Mouse (Mus musculus): ENCODE data around the gene Cpt1b. TPM values are rescaled to one million over a fixed set of nuclear protein-coding genes. Genes with fewer than 3 reads are reported as not detected.
"Not testable (repeated sequence)": the region's sequence is repeated elsewhere in the genome, so short reads cannot be mapped to it uniquely, and the experiment has no call there.

Cpt1b gene
- polyA plus RNA-seq, 1 experiment, result not detected

GRCm38 (mm10) chr15:89442486-89443070, 16.9 kb upstream of the Cpt1b start:
- Histone ChIP-seq H3K4me1 (ENCODE audit: control insufficient read depth) (no peaks in the 10 kb centered on the region), H3K27me3 (ENCODE audit: control insufficient read depth) (no peaks in the 10 kb centered on the region), H3K9me3 (ENCODE audit: control insufficient read depth, low read length) (no peaks in the 10 kb centered on the region), H3K4me3 (replicated peaks) (no peak overlapping the region), H3K36me3 (ENCODE audit: control insufficient read depth) (no peaks in the 10 kb centered on the region)
- TF ChIP-seq GATA1 (IDR thresholded peaks at IDR 0.05; ENCODE audit: low read length), result no peak

DNA sequence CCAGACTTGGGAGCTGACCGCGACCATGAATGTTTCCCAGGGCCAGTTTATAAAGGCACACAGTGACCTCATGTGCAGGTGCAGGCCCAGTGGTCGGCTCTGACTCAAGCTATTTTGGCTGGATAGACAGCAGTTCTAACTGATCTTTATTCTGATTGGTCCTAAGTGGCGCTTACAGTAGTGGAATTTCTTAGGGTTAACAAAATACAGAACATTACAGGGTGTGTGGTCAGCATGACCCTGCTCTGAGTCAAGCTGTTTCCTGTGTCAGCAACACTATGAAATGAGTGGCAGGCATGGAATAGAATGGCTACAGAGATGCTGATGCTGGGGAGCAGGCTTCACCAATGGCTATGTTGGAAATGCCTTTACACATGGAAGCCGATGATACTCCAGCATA, 10.2 kb upstream of the Cpt1b start:
- H3K36me3 ChIP-seq (ENCODE audit: control insufficient read depth), result peaks cover 3% of the 10 kb centered on the region
- no peak overlapping the region for H3K4me3 ChIP-seq (replicated peaks)
- no peaks in the 10 kb centered on the region for H3K9me3 ChIP-seq (ENCODE audit: control insufficient read depth, low read length)
- peaks cover 17% of the 10 kb centered on the region for H3K4me1 ChIP-seq (ENCODE audit: control insufficient read depth)
- no peak for TF ChIP-seq TAL1 (IDR thresholded peaks at IDR 0.05; ENCODE audit: low read length)
- TF ChIP-seq GATA1 (IDR thresholded peaks at IDR 0.05; ENCODE audit: low read length), result no peak
- no peaks in the 10 kb centered on the region for H3K27me3 ChIP-seq (ENCODE audit: control insufficient read depth)

DNA sequence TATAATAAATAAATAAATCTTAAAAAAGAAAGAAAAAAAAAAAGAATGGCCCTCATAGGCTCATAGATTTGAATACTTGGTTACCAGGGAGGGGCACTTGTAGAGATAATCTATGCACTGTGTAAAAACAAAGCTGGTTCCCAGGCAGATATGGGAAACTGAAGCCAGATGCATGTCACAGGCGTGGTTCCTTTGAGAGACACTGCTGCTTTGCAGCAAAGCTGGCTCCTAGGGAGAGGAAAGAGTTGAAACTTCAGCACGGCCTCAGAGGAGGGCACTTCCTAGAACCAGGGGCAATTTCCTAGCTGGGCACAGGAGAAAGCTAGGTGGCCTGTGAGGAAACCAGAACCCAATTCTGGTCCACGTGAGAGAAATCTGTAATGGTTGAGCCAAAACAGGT, 8.5 kb upstream of the Cpt1b start:
- Histone ChIP-seq H3K27me3 (ENCODE audit: control insufficient read depth) (no peaks in the 10 kb centered on the region), H3K4me3 (replicated peaks) (no peak overlapping the region), H3K4me1 (ENCODE audit: control insufficient read depth) (peaks cover 25% of the 10 kb centered on the region), H3K9me3 (ENCODE audit: control insufficient read depth, low read length) (no peaks in the 10 kb centered on the region), H3K36me3 (ENCODE audit: control insufficient read depth) (peaks cover 3% of the 10 kb centered on the region)
- TF ChIP-seq TAL1 (IDR thresholded peaks at IDR 0.05; ENCODE audit: low read length) (no peak), GATA1 (IDR thresholded peaks at IDR 0.05; ENCODE audit: low read length) (no peak)

- peaks cover 7% of the 10 kb centered on the region for H3K36me3 ChIP-seq (ENCODE audit: control insufficient read depth)
- peaks cover 36% of the 10 kb centered on the region for H3K4me1 ChIP-seq (ENCODE audit: control insufficient read depth)
- H3K27me3 ChIP-seq (ENCODE audit: control insufficient read depth), result no peaks in the 10 kb centered on the region
- no peak overlapping the region for H3K4me3 ChIP-seq (replicated peaks)
- TF ChIP-seq GATA1 (IDR thresholded peaks at IDR 0.05; ENCODE audit: low read length) (no peak), TAL1 (IDR thresholded peaks at IDR 0.05; ENCODE audit: low read length) (no peak)
- no peaks in the 10 kb centered on the region for H3K9me3 ChIP-seq (ENCODE audit: control insufficient read depth, low read length)
Measured at GRCm38 (mm10) chr15:89432946-89433345, 7.3 kb upstream of the Cpt1b start.

DNA sequence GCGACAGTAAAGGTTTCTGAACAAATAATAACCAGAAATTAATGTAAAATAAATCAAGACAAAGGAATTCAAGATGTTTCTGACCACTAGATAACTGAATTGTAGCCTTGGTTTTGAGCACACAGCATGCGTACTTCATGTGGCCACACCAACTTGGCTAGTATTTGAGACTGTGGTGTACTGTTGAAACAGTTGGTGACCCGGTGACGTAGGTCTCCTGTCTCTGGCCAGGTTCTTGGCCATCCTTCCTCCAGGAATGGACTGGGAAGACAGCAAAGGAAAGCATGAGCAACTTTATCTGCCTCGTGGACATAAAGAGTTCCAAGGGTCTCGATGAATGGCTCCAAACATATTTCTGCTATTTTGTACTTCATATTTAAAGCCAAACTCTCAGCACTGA, 6.1 kb upstream of the Cpt1b start:
- Histone ChIP-seq H3K36me3 (ENCODE audit: control insufficient read depth) (peaks cover 17% of the 10 kb centered on the region), H3K4me1 (ENCODE audit: control insufficient read depth) (peaks cover 40% of the 10 kb centered on the region), H3K4me3 (replicated peaks) (no peak overlapping the region), H3K27me3 (ENCODE audit: control insufficient read depth) (no peaks in the 10 kb centered on the region), H3K9me3 (ENCODE audit: control insufficient read depth, low read length) (no peaks in the 10 kb centered on the region)
- TF ChIP-seq TAL1 (IDR thresholded peaks at IDR 0.05; ENCODE audit: low read length) (no peak), GATA1 (IDR thresholded peaks at IDR 0.05; ENCODE audit: low read length) (no peak)

GRCm38 (mm10) chr15:89431271-89431670, 5.6 kb upstream of the Cpt1b start:
- Histone ChIP-seq H3K27me3 (ENCODE audit: control insufficient read depth) (no peaks in the 10 kb centered on the region), H3K4me1 (ENCODE audit: control insufficient read depth) (peaks cover 40% of the 10 kb centered on the region), H3K4me3 (replicated peaks) (peak overlapping the region; percentile 97), H3K9me3 (ENCODE audit: control insufficient read depth, low read length) (no peaks in the 10 kb centered on the region), H3K36me3 (ENCODE audit: control insufficient read depth) (peaks cover 23% of the 10 kb centered on the region)
- TF ChIP-seq TAL1 (IDR thresholded peaks at IDR 0.05; ENCODE audit: low read length), result no peak
- TF ChIP-seq GATA1 (IDR thresholded peaks at IDR 0.05; ENCODE audit: low read length), result no peak

GRCm38 (mm10) chr15:89430771-89431170, 5.1 kb upstream of the Cpt1b start:
- H3K27me3 ChIP-seq (ENCODE audit: control insufficient read depth); H3K9me3 ChIP-seq (ENCODE audit: control insufficient read depth, low read length): not testable (repeated sequence)
- H3K4me1 ChIP-seq (ENCODE audit: control insufficient read depth), result peaks cover 43% of the 10 kb centered on the region
- H3K36me3 ChIP-seq (ENCODE audit: control insufficient read depth), result peaks cover 28% of the 10 kb centered on the region
- peak overlapping the region; percentile 97 for H3K4me3 ChIP-seq (replicated peaks)

DNA sequence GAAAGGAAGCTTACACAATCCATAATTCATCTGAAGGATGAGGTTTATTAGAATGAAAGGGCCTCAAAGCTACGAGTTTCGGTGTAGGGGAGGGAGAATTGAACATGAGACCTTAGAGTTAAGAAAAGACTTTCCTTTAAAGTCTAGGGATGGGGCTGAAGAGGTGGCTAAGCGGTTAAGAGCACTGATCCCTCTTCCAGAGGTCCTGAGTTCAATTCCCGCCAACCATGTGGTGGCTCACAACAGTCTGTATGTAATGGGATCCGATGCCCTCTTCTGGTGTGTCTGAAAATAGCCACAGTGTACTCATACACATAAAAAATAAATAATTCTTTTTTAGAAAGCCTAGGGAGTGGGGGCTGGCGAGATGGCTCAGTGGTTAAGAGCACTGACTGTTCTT, 4.7 kb upstream of the Cpt1b start:
- TF ChIP-seq GATA1 (IDR thresholded peaks at IDR 0.05; ENCODE audit: low read length), result no peak
- TF ChIP-seq TAL1 (IDR thresholded peaks at IDR 0.05; ENCODE audit: low read length), result no peak
- Histone ChIP-seq H3K9me3 (ENCODE audit: control insufficient read depth, low read length) (no peaks in the 10 kb centered on the region), H3K36me3 (ENCODE audit: control insufficient read depth) (peaks cover 32% of the 10 kb centered on the region), H3K4me1 (ENCODE audit: control insufficient read depth) (peaks cover 47% of the 10 kb centered on the region), H3K27me3 (ENCODE audit: control insufficient read depth) (no peaks in the 10 kb centered on the region), H3K4me3 (replicated peaks) (peak overlapping the region; percentile 97)

DNA sequence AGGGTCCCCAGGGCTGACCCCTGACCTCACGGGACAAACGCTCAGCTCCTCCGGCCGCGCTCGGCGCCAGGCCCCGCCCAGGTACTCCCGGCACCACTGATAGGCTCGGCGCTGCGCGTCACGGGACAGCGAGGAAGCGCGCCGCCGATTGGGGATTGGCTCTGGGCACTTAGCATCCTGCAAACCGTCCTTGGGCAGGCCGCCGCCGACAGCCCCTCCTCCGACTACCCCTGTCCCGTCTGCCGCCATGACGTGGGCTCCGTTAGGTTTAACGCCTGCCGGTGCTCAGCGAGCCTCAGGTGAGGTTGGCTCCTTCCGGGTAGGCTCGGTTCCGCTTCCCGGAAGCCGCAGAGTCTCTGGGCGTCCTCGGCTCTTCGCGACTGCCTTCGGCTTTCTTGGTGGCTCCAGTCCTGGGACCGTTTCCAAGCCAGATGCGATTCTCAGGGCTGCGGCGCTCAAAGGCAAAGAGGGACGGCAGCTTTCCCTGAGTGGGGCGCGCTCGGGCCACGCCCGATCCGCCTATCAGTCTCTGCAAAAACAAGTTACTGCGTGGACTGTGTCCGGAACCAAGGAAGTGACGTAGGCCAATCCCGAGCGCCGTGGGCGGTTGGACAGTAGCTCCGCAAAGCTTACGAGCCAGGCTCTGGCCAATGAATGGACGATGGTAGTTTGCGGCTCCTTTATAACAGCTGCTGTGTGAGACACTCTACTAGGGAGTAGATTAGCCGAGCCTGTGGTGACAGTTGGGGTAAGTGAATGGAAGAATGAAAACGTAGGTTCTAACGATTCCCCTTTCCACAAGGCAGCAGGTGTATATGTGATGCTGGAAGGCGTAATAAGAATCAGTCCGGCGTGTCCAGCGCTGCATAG, 3.9 kb upstream of the Cpt1b start, which contains the start of the genes C730034F03Rik, Gm44502 and Chkb:
Gene C730034F03Rik, plus strand, starts transcription at position 238 of the 870 bp plus-strand sequence.
Gene Gm44502, minus strand, starts transcription at position 345 of the 870 bp plus-strand sequence.
Gene Chkb, minus strand, starts transcription at position 557 of the 870 bp plus-strand sequence.
- Histone ChIP-seq H3K9me3 (ENCODE audit: control insufficient read depth, low read length) (no peaks in the 10 kb centered on the region), H3K36me3 (ENCODE audit: control insufficient read depth) (peaks cover 33% of the 10 kb centered on the region), H3K27me3 (ENCODE audit: control insufficient read depth) (no peaks in the 10 kb centered on the region), H3K4me1 (ENCODE audit: control insufficient read depth) (peaks cover 51% of the 10 kb centered on the region), H3K4me3 (replicated peaks) (peak within 1 kb of the TSS; percentile 97)
- TF ChIP-seq TAL1 (IDR thresholded peaks at IDR 0.05; ENCODE audit: low read length), result no peak
- peak; percentile 17; the same call in 1 of the 2 replicates for TF ChIP-seq GATA1 (IDR thresholded peaks at IDR 0.05; ENCODE audit: low read length)

Measured in erythroblast, embryonic 14.5 days (primary cell).